In genomic region chr9:59675598-59675997, GRCm38 (mm10) we compare ENCODE assay signal across 21 mouse cellular contexts. TPM values are rescaled to one million over a fixed set of nuclear protein-coding genes. Genes with fewer than 3 reads are reported as not detected.
DNase-seq lines count a peak whose midpoint lies in the region; ATAC-seq and TF ChIP-seq lines count a peak whose summit lies in the region.
"Had no signal": no experiment of that assay in that cellular context is flagged by ENCODE, and none has a peak within 500 bp of the region (broad histone marks: within the 10 kb centered on the region; RNA-seq: fewer than 3 reads in every experiment).

No protein-coding gene starts in this region.

- H3ac ChIP-seq in myocyte (ENCODE audit: control insufficient read depth, insufficient read length), result no peak overlapping the region

- no peaks in the 10 kb centered on the region for H3K9me3 ChIP-seq in forebrain, embryonic 11.5 days (ENCODE audit: control insufficient read depth, low read length)
- H3K9me3 ChIP-seq in forebrain, postnatal 0 days (ENCODE audit: low read length), result no peaks in the 10 kb centered on the region
- H3K9me3 ChIP-seq in heart, postnatal 0 days (replicated peaks; ENCODE audit: control insufficient read depth, low read length), result no peaks in the 10 kb centered on the region
- H3K9me3 ChIP-seq in heart, embryonic 10.5 days, result no peaks in the 10 kb centered on the region
- H3K9me3 ChIP-seq: embryonic facial prominence, embryonic 13.5 days; kidney, embryonic 15.5 days; limb, embryonic 13.5 days had no signal

- peaks cover 4% of the 10 kb centered on the region for H3K27me3 ChIP-seq in forebrain, embryonic 11.5 days (ENCODE audit: control insufficient read depth, insufficient read depth, low read length)
- no peaks in the 10 kb centered on the region for H3K27me3 ChIP-seq in forebrain, postnatal 0 days (ENCODE audit: insufficient read depth, low read length)
- H3K27me3 ChIP-seq in heart, postnatal 0 days (ENCODE audit: control insufficient read depth, insufficient read depth, low read length), result no peaks in the 10 kb centered on the region
- H3K27me3 ChIP-seq in heart, embryonic 10.5 days (ENCODE audit: insufficient read depth, poor library complexity, severe bottlenecking), result peaks cover 3% of the 10 kb centered on the region
- H3K27me3 ChIP-seq in myocyte (ENCODE audit: control insufficient read depth, insufficient read depth, insufficient read length), result no peaks in the 10 kb centered on the region
- H3K27me3 ChIP-seq: Patski had no signal

- 0 out of 2 replicates have a peak overlapping the region, but pooled peaks have one; percentile 6 for H3K27ac ChIP-seq in forebrain, embryonic 11.5 days (ENCODE audit: low read depth, low read length)
- H3K27ac ChIP-seq in forebrain, postnatal 0 days (ENCODE audit: low read depth, low read length), result no peak overlapping the region
- no peak overlapping the region; the same call in 1 of the 2 replicates for H3K27ac ChIP-seq in heart, postnatal 0 days (ENCODE audit: low read depth)
- no peak overlapping the region for H3K27ac ChIP-seq in heart, embryonic 10.5 days
- H3K27ac ChIP-seq: embryonic facial prominence, embryonic 13.5 days; hindbrain, embryonic 14.5 days; kidney, embryonic 15.5 days; limb, embryonic 13.5 days; stomach, postnatal 0 days had no signal

- no peak for TF ChIP-seq EP300 in heart, postnatal 0 days (IDR thresholded peaks at IDR 0.05; ENCODE audit: low read depth)

- H3K4me2 ChIP-seq in forebrain, embryonic 11.5 days (ENCODE audit: low read depth, low read length, severe bottlenecking), result no peak overlapping the region
- no peak overlapping the region for H3K4me2 ChIP-seq in forebrain, postnatal 0 days (ENCODE audit: low read depth)
- H3K4me2 ChIP-seq in heart, postnatal 0 days (ENCODE audit: low read depth, low read length), result no peak overlapping the region
- no peak overlapping the region for H3K4me2 ChIP-seq in myocyte (ENCODE audit: low read depth)
- H3K4me2 ChIP-seq: embryonic facial prominence, embryonic 13.5 days; hindbrain, embryonic 14.5 days; kidney, embryonic 15.5 days; limb, embryonic 13.5 days had no signal

- no peak for ATAC-seq in forebrain, embryonic 11.5 days (replicated peaks; ENCODE audit: low FRiP score)
- no peak for ATAC-seq in forebrain, postnatal 0 days
- 0 out of 2 replicates have a peak, but pooled peaks have one; percentile 19 for ATAC-seq in heart, postnatal 0 days (ENCODE audit: insufficient read depth, low read depth)
- no peak for ATAC-seq in activated CD4-positive, CD25-positive, alpha-beta regulatory T cell, adult 4 months
- ATAC-seq: intestine, embryonic 16.5 days; midbrain, embryonic 16.5 days; Patski had no signal

- no peak for TF ChIP-seq CTCF in forebrain, postnatal 0 days (IDR thresholded peaks at IDR 0.05; ENCODE audit: low read depth)
- 0 out of 2 replicates have a peak, but pooled peaks have one; percentile 1 for TF ChIP-seq CTCF in heart, postnatal 0 days (IDR thresholded peaks at IDR 0.05; ENCODE audit: low read depth)

- H3K4me1 ChIP-seq in forebrain, embryonic 11.5 days (replicated peaks; ENCODE audit: control insufficient read depth, insufficient read depth, low read length), result peaks cover 3% of the 10 kb centered on the region; the same call in 1 of the 2 replicates
- peaks cover 4% of the 10 kb centered on the region; the same call in 1 of the 2 replicates for H3K4me1 ChIP-seq in forebrain, postnatal 0 days (ENCODE audit: insufficient read depth)
- H3K4me1 ChIP-seq in heart, postnatal 0 days (ENCODE audit: control insufficient read depth, insufficient read depth), result peaks cover 6% of the 10 kb centered on the region; the same call in 1 of the 2 replicates
- H3K4me1 ChIP-seq in heart, embryonic 10.5 days, result peaks cover 27% of the 10 kb centered on the region

- H3K36me3 ChIP-seq in forebrain, embryonic 11.5 days (ENCODE audit: control insufficient read depth, insufficient read depth, low read length), result peaks cover 33% of the 10 kb centered on the region
- H3K36me3 ChIP-seq in forebrain, postnatal 0 days (ENCODE audit: insufficient read depth), result peaks cover 79% of the 10 kb centered on the region
- H3K36me3 ChIP-seq in heart, postnatal 0 days (replicated peaks; ENCODE audit: control insufficient read depth, insufficient read depth, low read length), result peaks cover 84% of the 10 kb centered on the region
- H3K36me3 ChIP-seq in heart, embryonic 10.5 days, result peaks cover 90% of the 10 kb centered on the region
- peaks cover 80% of the 10 kb centered on the region for H3K36me3 ChIP-seq in myocyte (ENCODE audit: control insufficient read depth, insufficient read depth)

- no peak overlapping the region for H3K4me3 ChIP-seq in forebrain, embryonic 11.5 days (ENCODE audit: low read depth, low read length)
- H3K4me3 ChIP-seq in forebrain, postnatal 0 days (ENCODE audit: low read depth, low read length), result no peak overlapping the region
- H3K4me3 ChIP-seq in heart, postnatal 0 days (ENCODE audit: low read depth, low read length), result no peak overlapping the region
- H3K4me3 ChIP-seq in heart, embryonic 10.5 days, result no peak overlapping the region
- H3K4me3 ChIP-seq in myocyte, result no peak overlapping the region
- H3K4me3 ChIP-seq: embryonic facial prominence, embryonic 13.5 days; kidney, embryonic 15.5 days; limb, embryonic 13.5 days had no signal

- DNase-seq in forebrain, embryonic 11.5 days (ENCODE audit: low spot score), result no peak
- DNase-seq in forebrain, postnatal 0 days, result no peak
- DNase-seq in heart, postnatal 0 days (ENCODE audit: low spot score), result no peak
- DNase-seq in heart, embryonic 10.5 days (ENCODE audit: low spot score), result no peak
- peak; percentile 60 for DNase-seq in right cerebral cortex, adult 18-20 months
- DNase-seq in right cerebral cortex, postnatal 4 days, result no peak
- DNase-seq: B cell, adult 2 months; cerebellum, adult 18-20 months; layer of hippocampus, postnatal 36 days; lung, postnatal 10 days had no signal

- TF ChIP-seq POLR2A in myocyte (IDR thresholded peaks at IDR 0.05; ENCODE audit: insufficient read length, low read depth), result no peak

- no peaks in the 10 kb centered on the region for H3K79me2 ChIP-seq in myocyte (ENCODE audit: control insufficient read depth, insufficient read depth)

- 90% methylated on average over 14 of the region's 14 CpGs for WGBS in forebrain, embryonic 11.5 days
- WGBS in forebrain, postnatal 0 days, result 81% methylated on average over 14 of the region's 14 CpGs
- 60% methylated on average over 14 of the region's 14 CpGs for WGBS in heart, postnatal 0 days
- 89% methylated on average over 14 of the region's 14 CpGs for WGBS in heart, embryonic 10.5 days

- no peak overlapping the region for H3K9ac ChIP-seq in forebrain, embryonic 11.5 days (ENCODE audit: low read length)
- no peak overlapping the region for H3K9ac ChIP-seq in forebrain, postnatal 0 days
- H3K9ac ChIP-seq in heart, postnatal 0 days (replicated peaks; ENCODE audit: low read depth, low read length), result no peak overlapping the region
- H3K9ac ChIP-seq: embryonic facial prominence, embryonic 13.5 days; hindbrain, embryonic 14.5 days; kidney, embryonic 15.5 days; limb, embryonic 13.5 days had no signal

TF ChIP-seq in myocyte, 11 proteins besides CTCF, POLR2A, EP300 and RAD21:
- peak; percentile 20 for TF ChIP-seq POLR2AphosphoS2 (IDR thresholded peaks at IDR 0.05; ENCODE audit: insufficient read length, low read depth)
- no peak for TF ChIP-seq USF1 (IDR thresholded peaks at IDR 0.05; ENCODE audit: low read depth)
TF ChIP-seq in myocyte: peak in this region for 1.

RNA-seq across cellular contexts. Expression of gene Gramd2, which starts 4.3 kb away (rescaled TPM):
- 0.40 and 0.48 TPM in 2 replicates for polyA plus RNA-seq in forebrain, embryonic 11.5 days (2014; fragmentation: Nextera tagmentation; extraction: Ambion mirVana)
- 5.7 and 8.6 TPM in 2 replicates for total RNA-seq in forebrain, postnatal 0 days (2014; rRNA removed)
- 4.7 and 5.3 TPM in 2 replicates for polyA plus RNA-seq in forebrain, postnatal 0 days (2015; fragmentation: Nextera tagmentation; extraction: Ambion mirVana)
- not detected in 2 replicates for total RNA-seq in heart, postnatal 0 days (2014; rRNA removed; ENCODE audit: low replicate concordance)
- 0.15 and 0.16 TPM in 2 replicates for polyA plus RNA-seq in heart, postnatal 0 days (2015; fragmentation: Nextera tagmentation; extraction: Ambion mirVana)
- polyA plus RNA-seq in heart, embryonic 10.5 days (2016; fragmentation: Nextera tagmentation; extraction: Ambion mirVana), result 0.10 and 0.18 TPM in 2 replicates
- 1.5 TPM for polyA plus RNA-seq in myocyte (2012; fragmentation: generic; extraction: Trizol)
- polyA plus RNA-seq in activated CD4-positive, CD25-positive, alpha-beta regulatory T cell, adult 4 months (2017; shearing (Covaris generic)), result not detected
- total RNA-seq: common myeloid progenitor, adult 5-6 weeks had no signal

RNA-seq across cellular contexts. Expression of gene Pkm, which starts 19.4 kb away (rescaled TPM):
- polyA plus RNA-seq in forebrain, embryonic 11.5 days (2014; fragmentation: Nextera tagmentation; extraction: Ambion mirVana), result 2,195 and 2,371 TPM in 2 replicates
- total RNA-seq in forebrain, postnatal 0 days (2014; rRNA removed), result 677 and 762 TPM in 2 replicates
- 764 and 783 TPM in 2 replicates for polyA plus RNA-seq in forebrain, postnatal 0 days (2015; fragmentation: Nextera tagmentation; extraction: Ambion mirVana)
- total RNA-seq in heart, postnatal 0 days (2014; rRNA removed; ENCODE audit: low replicate concordance), result 1,588 and 1,940 TPM in 2 replicates
- 1,219 and 1,312 TPM in 2 replicates for polyA plus RNA-seq in heart, postnatal 0 days (2015; fragmentation: Nextera tagmentation; extraction: Ambion mirVana)
- polyA plus RNA-seq in heart, embryonic 10.5 days (2016; fragmentation: Nextera tagmentation; extraction: Ambion mirVana), result 2,435 and 2,436 TPM in 2 replicates
- polyA plus RNA-seq in myocyte (2012; fragmentation: generic; extraction: Trizol), result 3,717 TPM
- polyA plus RNA-seq in activated CD4-positive, CD25-positive, alpha-beta regulatory T cell, adult 4 months (2017; shearing (Covaris generic)), result 100 to 1,000 TPM; 694 to 839 TPM

RNA-seq across cellular contexts. Expression of gene Parp6, which starts 58.5 kb away (rescaled TPM):
- 77.3 and 85.4 TPM in 2 replicates for polyA plus RNA-seq in forebrain, embryonic 11.5 days (2014; fragmentation: Nextera tagmentation; extraction: Ambion mirVana)
- 133 and 137 TPM in 2 replicates for total RNA-seq in forebrain, postnatal 0 days (2014; rRNA removed)
- polyA plus RNA-seq in forebrain, postnatal 0 days (2015; fragmentation: Nextera tagmentation; extraction: Ambion mirVana), result 181 and 195 TPM in 2 replicates
- 22.5 and 32.7 TPM in 2 replicates for total RNA-seq in heart, postnatal 0 days (2014; rRNA removed; ENCODE audit: low replicate concordance)
- 13.7 and 14.4 TPM in 2 replicates for polyA plus RNA-seq in heart, postnatal 0 days (2015; fragmentation: Nextera tagmentation; extraction: Ambion mirVana)
- polyA plus RNA-seq in heart, embryonic 10.5 days (2016; fragmentation: Nextera tagmentation; extraction: Ambion mirVana), result 19.3 and 23.9 TPM in 2 replicates
- 11.4 TPM for polyA plus RNA-seq in myocyte (2012; fragmentation: generic; extraction: Trizol)
- polyA plus RNA-seq in activated CD4-positive, CD25-positive, alpha-beta regulatory T cell, adult 4 months (2017; shearing (Covaris generic)), result 10 to 100 TPM; 28.2 to 31.0 TPM
